Mouse (Mus musculus): ENCODE measurements around the gene Ube2e3.

DNA sequence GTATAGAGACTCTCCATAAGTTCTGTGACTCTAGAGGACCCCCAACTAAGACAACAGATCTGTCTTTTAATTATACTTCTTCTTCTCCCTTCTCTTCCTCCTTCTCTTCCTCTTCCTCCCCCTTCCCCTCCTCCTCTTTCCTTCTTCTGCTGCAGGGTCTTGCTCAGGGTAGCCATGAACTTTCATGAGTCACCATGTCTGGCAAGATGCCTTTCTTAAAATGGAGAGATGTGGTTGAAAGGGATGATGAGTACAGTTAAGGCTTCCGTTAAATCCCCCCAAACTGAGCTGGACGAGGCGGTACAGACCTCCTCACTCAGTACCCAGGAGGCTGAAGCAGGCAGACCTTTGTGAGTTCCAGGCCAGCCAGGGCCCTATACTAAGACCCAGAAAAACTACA lies 3.8 kb upstream of the Ube2e3 start:
- no peak for TF ChIP-seq CTCF (IDR thresholded peaks at IDR 0.05; ENCODE audit: borderline replicate concordance, insufficient read depth, low read depth, low read length)
- TF ChIP-seq POLR2A (IDR thresholded peaks at IDR 0.05; ENCODE audit: borderline replicate concordance, insufficient read depth, low read length) = no peak

All from cerebellum, adult 2 months (tissue).